Mouse (Mus musculus) adrenal gland, adult (tissue): ENCODE measurements around the gene Krtap9-3.

Experiments
- DNase-seq, 2 experiments: peaks; one replicate each; pipeline ENCODE4 v3.0.0; 2022 to 2023; ENCODE audit warnings: low spot score in 1 of 2; ENCODE audit not compliant: inconsistent age in 2 of 2

The Krtap9-3 gene

DNA sequence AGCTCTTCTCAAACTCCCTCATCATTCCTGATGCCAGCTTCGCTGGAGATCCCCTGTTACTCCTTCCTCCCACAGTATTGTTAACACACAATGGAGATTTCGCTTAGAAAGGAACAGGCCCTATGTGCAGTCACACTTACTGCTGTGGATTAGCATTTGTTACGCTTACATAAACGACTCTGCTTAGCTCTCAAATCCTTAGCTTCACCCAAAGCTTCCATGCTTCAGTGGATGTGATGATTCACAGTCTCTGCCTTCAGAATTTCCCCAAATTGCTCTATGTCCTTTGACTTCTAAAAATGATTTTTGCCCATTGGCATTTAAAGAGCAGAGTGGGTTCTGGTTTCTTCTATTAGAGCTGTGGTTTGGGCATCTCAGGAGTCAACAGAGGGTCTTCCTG is 24.7 kb downstream of the Krtap9-3 start:
- DNase-seq, result no peak

- DNase-seq, result no peak
These were observed 31.4 kb downstream of the Krtap9-3 start, which contains the start of gene Krtap3-1 for GRCm38 (mm10) chr11:99566530-99566929. Gene Krtap3-1 (minus strand): TSS chr11:99566630.

- DNase-seq, result peak in 1 of 2 experiments; percentile 32
These were observed 35.3 kb downstream of the Krtap9-3 start for GRCm38 (mm10) chr11:99562580-99562979.

GRCm38 (mm10) chr11:99559366-99559765 is 38.5 kb downstream of the Krtap9-3 start, which contains the start of gene Gm11939:
Gene Gm11939 (minus strand): TSS chr11:99559466.
- DNase-seq, result no peak

DNA sequence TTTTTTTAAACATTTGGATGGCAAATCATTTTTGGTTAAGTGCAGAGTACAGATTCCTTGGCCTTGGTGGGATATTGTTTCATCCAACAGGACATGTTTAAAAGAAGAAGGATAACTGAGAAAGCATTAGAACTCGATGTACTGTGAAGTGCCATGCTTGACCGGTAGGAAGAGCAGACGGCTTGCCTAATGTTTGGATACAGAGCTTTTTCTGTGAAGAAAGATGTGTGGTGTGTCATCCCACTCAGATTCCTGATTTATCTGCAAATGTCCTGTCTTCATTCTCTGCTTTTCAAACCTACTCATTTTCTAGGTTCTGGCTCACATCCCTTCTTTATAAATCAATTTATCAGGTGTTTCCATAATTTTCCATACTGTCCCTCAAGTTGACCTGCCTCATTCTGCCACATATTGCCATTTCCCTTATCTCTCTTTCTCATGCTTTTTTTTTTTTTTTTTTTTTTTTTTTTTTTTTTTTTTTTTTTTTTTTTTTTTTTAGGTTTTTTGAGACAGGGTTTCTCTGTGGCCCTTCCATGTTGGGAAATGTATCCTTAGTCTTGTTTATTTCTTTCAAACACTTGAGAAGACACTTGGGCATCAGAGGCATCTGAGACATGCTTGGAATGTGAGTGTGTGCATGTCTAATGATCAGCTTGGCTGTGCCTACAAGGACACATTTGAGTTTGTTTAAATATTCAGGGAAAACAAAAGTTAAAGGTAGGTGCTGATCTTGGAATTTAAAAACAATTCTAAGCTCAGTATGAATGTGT is 39.7 kb downstream of the Krtap9-3 start:
- DNase-seq, result no peak

DNA sequence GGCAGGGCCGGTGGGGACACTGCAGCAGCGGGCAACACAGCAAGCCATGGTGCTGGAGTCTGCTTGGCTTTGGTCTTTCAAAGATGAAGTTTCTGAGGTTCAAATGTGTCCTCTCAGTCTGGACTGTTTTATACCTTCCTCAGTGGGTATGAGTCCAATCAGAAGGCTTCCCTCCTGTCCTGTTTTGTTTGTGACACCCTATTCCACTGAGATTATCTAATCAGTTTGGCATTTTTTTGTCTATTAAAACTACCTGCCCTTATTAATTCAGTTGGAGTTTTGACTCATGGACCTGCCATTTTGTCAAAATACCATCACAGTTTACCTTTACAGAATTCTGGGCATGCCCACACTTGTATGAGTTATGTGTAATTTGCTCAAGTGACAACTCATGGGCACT is 41.2 kb downstream of the Krtap9-3 start, which contains the start of gene Krtap3-2:
Gene Krtap3-2 (minus strand): TSS at position 101 of the 400 bp plus-strand sequence.
- DNase-seq, result no peak

DNA sequence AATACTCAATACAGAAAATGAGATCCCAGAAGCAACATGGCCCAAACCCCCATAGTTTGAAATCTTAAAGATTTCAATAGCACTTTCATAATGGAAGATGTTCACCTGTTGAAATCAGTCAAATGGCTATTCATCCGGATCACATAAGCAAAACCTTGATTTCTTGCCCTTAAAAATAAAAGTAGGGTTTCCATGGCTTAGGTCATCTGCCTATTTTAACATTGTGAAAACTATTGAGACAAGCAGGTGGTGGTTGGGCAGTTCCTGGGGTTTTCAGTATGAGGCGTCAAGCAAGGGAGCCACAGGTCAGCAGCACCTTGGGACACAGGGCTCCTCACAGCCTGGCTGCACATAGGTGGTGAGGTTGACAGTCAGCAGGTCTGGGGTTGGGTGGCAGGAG is 41.7 kb downstream of the Krtap9-3 start:
- no peak for DNase-seq

DNA sequence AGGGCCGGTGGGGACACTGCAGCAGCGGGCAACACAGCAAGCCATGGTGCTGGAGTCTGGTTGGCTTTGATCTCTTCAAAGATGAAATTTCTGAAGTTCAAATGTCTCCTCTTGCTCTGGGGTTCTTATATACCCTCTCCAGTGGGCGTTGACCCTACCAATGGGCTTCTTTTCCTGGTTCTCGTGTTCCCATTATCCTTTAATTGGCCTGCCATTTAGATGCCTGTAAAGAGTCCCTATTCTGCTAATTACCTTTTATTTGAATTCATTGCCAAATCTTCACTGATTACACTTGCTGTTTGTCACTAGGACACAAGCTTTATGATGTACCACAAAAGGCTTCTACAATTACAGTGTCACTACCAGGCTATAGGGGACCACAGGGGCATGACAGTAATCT is 47.1 kb downstream of the Krtap9-3 start, which contains the start of gene Krtap3-3:
Gene Krtap3-3 (minus strand): TSS at position 101 of the 400 bp plus-strand sequence.
- DNase-seq, result no peak

DNA sequence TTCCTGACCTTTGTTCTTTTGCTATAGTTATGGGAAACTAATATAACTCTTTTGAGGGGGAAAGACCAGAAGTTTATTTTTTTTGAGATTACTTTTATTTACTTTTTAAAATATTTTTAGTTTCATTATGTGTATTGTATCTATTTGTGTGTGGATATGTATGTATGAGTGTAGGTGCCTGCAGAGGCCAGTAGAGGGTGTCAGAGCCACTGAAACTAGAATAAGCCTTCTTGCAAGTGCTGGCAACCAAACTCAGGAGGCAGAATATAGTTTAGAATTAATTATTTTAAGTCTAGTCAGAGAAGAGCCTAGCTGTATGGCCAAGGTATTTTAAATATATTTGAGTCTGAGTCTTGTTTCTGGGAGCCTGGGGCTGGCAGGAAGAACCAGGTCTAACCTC is 50.0 kb downstream of the Krtap9-3 start:
- no peak for DNase-seq
